Mouse (Mus musculus): ENCODE measurements around the gene Fbxo40. TPM values are rescaled to one million over a fixed set of nuclear protein-coding genes. Genes with fewer than 3 reads are reported as not detected.

Fbxo40 gene
- polyA plus RNA-seq, 1 experiment from 2014 or later = not detected

Other genes starting within 250 kb of the Fbxo40 start
- 12.7 and 16.2 TPM in 2 replicates for gene Slc15a2, start 205.5 kb downstream of the Fbxo40 start, polyA plus RNA-seq (2015; fragmentation: Nextera tagmentation; extraction: Ambion mirVana)
- gene Iqcb1, start 162.1 kb downstream of the Fbxo40 start, polyA plus RNA-seq (2015; fragmentation: Nextera tagmentation; extraction: Ambion mirVana) = 53.2 and 56.8 TPM in 2 replicates
- gene Eaf2, start 115.5 kb downstream of the Fbxo40 start, polyA plus RNA-seq (2015; fragmentation: Nextera tagmentation; extraction: Ambion mirVana) = 0.52 and 0.54 TPM in 2 replicates
- 83.2 and 83.7 TPM in 2 replicates for gene Golgb1, start 115.3 kb downstream of the Fbxo40 start, polyA plus RNA-seq (2015; fragmentation: Nextera tagmentation; extraction: Ambion mirVana)
- 2.1 and 2.8 TPM in 2 replicates for gene Hcls1, start 55.5 kb downstream of the Fbxo40 start, polyA plus RNA-seq (2015; fragmentation: Nextera tagmentation; extraction: Ambion mirVana)
- gene Polq, start 21.3 kb upstream of the Fbxo40 start, polyA plus RNA-seq (2015; fragmentation: Nextera tagmentation; extraction: Ambion mirVana) = 2.4 and 3.5 TPM in 2 replicates

Measured in hindbrain, embryonic 15.5 days (tissue).